Mouse (Mus musculus) olfactory bulb, adult 2 months (tissue): ENCODE measurements around the gene C130050O18Rik.

Source experiments
- CTCF ChIP-seq: fragments of 200-500 bp; IDR thresholded peaks from 2 replicates; pipeline ENCODE4 v1.5.1; 2012; ENCODE audit warnings: low read depth, mild to moderate bottlenecking, low read length, moderate library complexity; ENCODE audit not compliant: insufficient read depth
- POLR2A ChIP-seq: fragments of 200-500 bp; IDR thresholded peaks from 2 replicates; pipeline ENCODE4 v1.6.1; 2012; ENCODE audit warnings: mild to moderate bottlenecking, low read depth, low read length, moderate library complexity; ENCODE audit not compliant: insufficient read depth

DNA sequence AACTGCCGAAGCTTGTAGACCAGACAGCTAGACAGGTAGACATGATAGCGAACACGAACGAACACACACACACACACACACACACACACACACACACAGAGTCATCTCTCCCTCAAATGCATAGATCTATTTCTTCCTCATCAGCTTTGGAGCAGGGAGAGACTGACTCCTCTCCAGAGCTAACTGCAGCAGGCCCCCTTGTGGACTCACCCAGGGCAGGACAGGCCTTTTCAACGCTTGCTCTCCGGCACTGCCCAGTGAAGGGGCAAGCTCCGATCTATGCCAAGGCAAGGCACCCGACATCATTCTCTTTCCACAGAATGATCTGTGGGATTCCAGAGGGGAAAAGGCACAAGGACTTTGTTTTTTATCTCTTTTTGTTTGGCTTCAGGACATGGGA is 40.2 kb downstream of the C130050O18Rik start:
- TF ChIP-seq CTCF (no peak), POLR2A (no peak)
